ENCODE assay signal across 14 mouse cellular contexts in the genomic region with DNA sequence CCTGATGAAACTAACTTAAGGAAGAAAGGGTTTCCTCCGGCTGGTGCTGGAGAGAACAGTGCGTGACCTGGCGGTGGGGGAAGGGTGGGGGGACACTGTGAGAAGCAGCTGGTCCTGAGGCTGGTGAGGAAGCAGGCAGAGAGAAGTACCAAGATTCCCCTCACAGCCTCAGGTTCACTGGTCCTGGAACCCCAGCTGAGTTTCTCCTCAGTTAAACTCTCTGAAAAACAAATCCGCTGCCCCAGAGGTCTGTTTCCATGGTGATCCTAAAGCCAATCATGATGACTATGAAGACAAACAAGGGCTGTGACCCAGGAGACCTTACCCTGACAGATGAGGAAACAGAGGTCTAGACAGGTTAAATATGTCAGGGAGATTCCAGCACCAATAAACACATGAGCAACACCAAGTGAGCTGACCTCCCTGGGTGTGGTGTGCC. TPM values are rescaled to one million over a fixed set of nuclear protein-coding genes. Genes with fewer than 3 reads are reported as not detected.
DNase-seq lines count a peak whose midpoint lies in the region; ATAC-seq lines count a peak whose summit lies in the region.
"Had no signal": no experiment of that assay in that cellular context is flagged by ENCODE, and none has a peak within 500 bp of the region (broad histone marks: within the 10 kb centered on the region; RNA-seq: fewer than 3 reads in every experiment).

No protein-coding gene starts in this region.

- H3K27ac ChIP-seq in forebrain, embryonic 10.5 days: no peak overlapping the region; the same call in 1 of the 2 replicates
- no peak overlapping the region for H3K27ac ChIP-seq in forebrain, embryonic 11.5 days (ENCODE audit: low read depth, low read length)
- no peak overlapping the region for H3K27ac ChIP-seq in embryonic facial prominence, embryonic 10.5 days (replicated peaks)
- H3K27ac ChIP-seq in forebrain, embryonic 14.5 days (ENCODE audit: low read depth, low read length): no peak overlapping the region
- no peak overlapping the region for H3K27ac ChIP-seq in forebrain, embryonic 16.5 days (ENCODE audit: low read length)
- H3K27ac ChIP-seq: forebrain, embryonic 13.5 days had no signal

- WGBS in forebrain, embryonic 10.5 days: 20% methylated on average over 4 of the region's 4 CpGs
- 19% methylated on average over 4 of the region's 4 CpGs for WGBS in forebrain, embryonic 11.5 days
- 12% methylated on average over 4 of the region's 4 CpGs for WGBS in embryonic facial prominence, embryonic 10.5 days
- WGBS in forebrain, embryonic 14.5 days: 40% methylated on average over 4 of the region's 4 CpGs
- WGBS in forebrain, embryonic 16.5 days: 37% methylated on average over 4 of the region's 4 CpGs

- peaks cover 39% of the 10 kb centered on the region for H3K4me1 ChIP-seq in forebrain, embryonic 10.5 days
- peaks cover 6% of the 10 kb centered on the region for H3K4me1 ChIP-seq in forebrain, embryonic 11.5 days (replicated peaks; ENCODE audit: control insufficient read depth, insufficient read depth, low read length)
- peaks cover 45% of the 10 kb centered on the region for H3K4me1 ChIP-seq in embryonic facial prominence, embryonic 10.5 days
- H3K4me1 ChIP-seq in forebrain, embryonic 14.5 days (ENCODE audit: control insufficient read depth, insufficient read depth, low read length): peaks cover 6% of the 10 kb centered on the region; the same call in 1 of the 2 replicates
- H3K4me1 ChIP-seq in forebrain, embryonic 16.5 days (replicated peaks; ENCODE audit: control insufficient read depth, insufficient read depth, low read length): no peaks in the 10 kb centered on the region

- no peaks in the 10 kb centered on the region for H3K9me3 ChIP-seq in forebrain, embryonic 10.5 days
- no peaks in the 10 kb centered on the region for H3K9me3 ChIP-seq in forebrain, embryonic 11.5 days (ENCODE audit: control insufficient read depth, low read length)
- no peaks in the 10 kb centered on the region for H3K9me3 ChIP-seq in embryonic facial prominence, embryonic 10.5 days
- H3K9me3 ChIP-seq in forebrain, embryonic 14.5 days (replicated peaks; ENCODE audit: control insufficient read depth, low read length): no peaks in the 10 kb centered on the region
- H3K9me3 ChIP-seq in forebrain, embryonic 16.5 days (ENCODE audit: control insufficient read depth, low read length): no peaks in the 10 kb centered on the region
- H3K9me3 ChIP-seq: forebrain, embryonic 13.5 days had no signal

- H3K4me2 ChIP-seq in forebrain, embryonic 11.5 days (ENCODE audit: low read depth, low read length, severe bottlenecking): no peak overlapping the region
- H3K4me2 ChIP-seq in forebrain, embryonic 14.5 days (ENCODE audit: low read length): no peak overlapping the region
- no peak overlapping the region for H3K4me2 ChIP-seq in forebrain, embryonic 16.5 days (ENCODE audit: low read length)
- H3K4me2 ChIP-seq: forebrain, embryonic 13.5 days had no signal

- 0 out of 2 replicates have a peak, but pooled peaks cover 9% of the 10 kb centered on the region for H3K27me3 ChIP-seq in forebrain, embryonic 10.5 days (ENCODE audit: poor library complexity, severe bottlenecking)
- H3K27me3 ChIP-seq in forebrain, embryonic 11.5 days (ENCODE audit: control insufficient read depth, insufficient read depth, low read length): no peaks in the 10 kb centered on the region
- no peaks in the 10 kb centered on the region for H3K27me3 ChIP-seq in embryonic facial prominence, embryonic 10.5 days (replicated peaks; ENCODE audit: low read depth, poor library complexity, severe bottlenecking)
- no peaks in the 10 kb centered on the region for H3K27me3 ChIP-seq in forebrain, embryonic 14.5 days (replicated peaks; ENCODE audit: control insufficient read depth, insufficient read depth, low read length)
- H3K27me3 ChIP-seq in forebrain, embryonic 16.5 days (replicated peaks; ENCODE audit: control insufficient read depth, insufficient read depth, low read length): no peaks in the 10 kb centered on the region
- H3K27me3 ChIP-seq: forebrain, embryonic 13.5 days had no signal

- H3K4me3 ChIP-seq in forebrain, embryonic 10.5 days: no peak overlapping the region
- H3K4me3 ChIP-seq in forebrain, embryonic 11.5 days (ENCODE audit: low read depth, low read length): no peak overlapping the region
- no peak overlapping the region for H3K4me3 ChIP-seq in embryonic facial prominence, embryonic 10.5 days
- H3K4me3 ChIP-seq in forebrain, embryonic 14.5 days (ENCODE audit: low read depth, low read length): no peak overlapping the region
- H3K4me3 ChIP-seq in forebrain, embryonic 16.5 days (replicated peaks; ENCODE audit: low read length): no peak overlapping the region
- H3K4me3 ChIP-seq: forebrain, embryonic 13.5 days had no signal

- peak; percentile 26 for DNase-seq in forebrain, embryonic 10.5 days (ENCODE audit: extremely low spot score, low spot score)
- DNase-seq in forebrain, embryonic 11.5 days (ENCODE audit: low spot score): no peak
- peak; percentile 78 to 82 for DNase-seq in B cell, adult 2 months
- peak; percentile 49 for DNase-seq in embryonic facial prominence, embryonic 10.5 days (ENCODE audit: low spot score)
- no peak for DNase-seq in forebrain, embryonic 14.5 days (ENCODE audit: low spot score)
- DNase-seq: adrenal gland, postnatal 10 days; cerebellum, adult 11 months; heart, postnatal 14 days; kidney, adult 9 months had no signal

- no peak overlapping the region for H3K9ac ChIP-seq in forebrain, embryonic 11.5 days (ENCODE audit: low read length)
- no peak overlapping the region for H3K9ac ChIP-seq in forebrain, embryonic 14.5 days (ENCODE audit: low read length)
- no peak overlapping the region for H3K9ac ChIP-seq in forebrain, embryonic 16.5 days (replicated peaks; ENCODE audit: low read depth, low read length)
- H3K9ac ChIP-seq: forebrain, embryonic 13.5 days had no signal

- H3K36me3 ChIP-seq in forebrain, embryonic 10.5 days (replicated peaks): no peaks in the 10 kb centered on the region
- no peaks in the 10 kb centered on the region for H3K36me3 ChIP-seq in forebrain, embryonic 11.5 days (ENCODE audit: control insufficient read depth, insufficient read depth, low read length)
- no peaks in the 10 kb centered on the region for H3K36me3 ChIP-seq in embryonic facial prominence, embryonic 10.5 days (replicated peaks)
- no peaks in the 10 kb centered on the region for H3K36me3 ChIP-seq in forebrain, embryonic 14.5 days (ENCODE audit: control insufficient read depth, insufficient read depth, low read length)
- no peaks in the 10 kb centered on the region for H3K36me3 ChIP-seq in forebrain, embryonic 16.5 days (ENCODE audit: control insufficient read depth, insufficient read depth)

- ATAC-seq in forebrain, embryonic 11.5 days (replicated peaks; ENCODE audit: low FRiP score): no peak
- peak; percentile 48 for ATAC-seq in megakaryocyte, adult 5-6 weeks (ENCODE audit: poor library complexity, severe bottlenecking)
- no peak for ATAC-seq in erythroid progenitor cell, adult 5-6 weeks (replicated peaks; ENCODE audit: low FRiP score, poor library complexity, severe bottlenecking)
- no peak for ATAC-seq in forebrain, embryonic 14.5 days
- ATAC-seq in forebrain, embryonic 16.5 days: no peak
- ATAC-seq: lung, postnatal 0 days had no signal

RNA-seq across cellular contexts. Expression of a gene that starts 15.8 kb away (rescaled TPM):
- polyA plus RNA-seq in forebrain, embryonic 10.5 days (2016; fragmentation: Nextera tagmentation; extraction: Ambion mirVana): 19.9 and 20.1 TPM in 2 replicates
- 26.8 and 28.9 TPM in 2 replicates for polyA plus RNA-seq in forebrain, embryonic 11.5 days (2014; fragmentation: Nextera tagmentation; extraction: Ambion mirVana)
- 22.2 TPM in 2 replicates for polyA plus RNA-seq in embryonic facial prominence, embryonic 10.5 days (2016; fragmentation: Nextera tagmentation; extraction: Ambion mirVana)
- total RNA-seq in megakaryocyte, adult 5-6 weeks (2015): 79.7 and 88.1 TPM in 2 replicates
- total RNA-seq in megakaryocyte, adult 5-6 weeks (2017): 38.6 and 50.0 TPM in 2 replicates
- 13.4 and 18.0 TPM in 2 replicates for total RNA-seq in erythroid progenitor cell, adult 5-6 weeks (2015; ENCODE audit: low replicate concordance)
- total RNA-seq in erythroid progenitor cell, adult 5-6 weeks (2017; ENCODE audit: low replicate concordance): 6.9 and 10.8 TPM in 2 replicates
- 23.3 and 31.7 TPM in 2 replicates for polyA plus RNA-seq in forebrain, embryonic 14.5 days (2014; fragmentation: Nextera tagmentation; extraction: Ambion mirVana)
- 37.5 and 40.8 TPM in 2 replicates for polyA plus RNA-seq in forebrain, embryonic 16.5 days (2015; fragmentation: Nextera tagmentation; extraction: Ambion mirVana)

Comparison
In these comparisons a context has a peak if more than half of its experiments do, and no peak if none do; other contexts are left out.
1. DNase-seq: peak in forebrain, embryonic 10.5 days (single experiment), B cell, adult 2 months (2 of 2) and embryonic facial prominence, embryonic 10.5 days (single experiment); none in forebrain, embryonic 11.5 days (single experiment) and forebrain, embryonic 14.5 days (single experiment).